Mouse (Mus musculus) right cerebral cortex, adult 18-20 months (tissue): ENCODE results near the gene Fosb.

Experiments used
- DNase-seq: peaks from one replicate; pipeline ENCODE4 v3.0.0; 2022; ENCODE audit warnings: mixed read lengths

Fosb gene

DNA sequence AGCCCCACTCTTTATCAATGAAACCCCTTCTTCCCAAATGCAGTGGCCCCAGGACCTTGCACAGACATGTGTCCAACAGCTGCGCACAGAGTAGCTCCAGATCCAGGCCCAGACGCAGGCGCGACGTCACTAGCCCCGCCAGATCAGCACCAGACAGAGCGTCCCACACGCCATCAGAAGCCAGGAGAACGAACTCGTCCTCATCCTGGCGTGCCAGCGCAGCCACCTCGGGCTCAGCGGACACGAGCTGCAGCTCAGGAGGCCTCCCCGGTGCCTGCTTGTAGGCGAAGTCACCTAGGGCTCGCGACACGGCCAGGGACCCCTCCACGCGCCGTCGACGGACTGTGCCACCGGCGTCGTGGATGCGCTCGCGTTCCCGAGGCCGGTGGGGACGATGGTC lies 30.8 kb downstream of the Fosb start:
- no peak for DNase-seq

DNA sequence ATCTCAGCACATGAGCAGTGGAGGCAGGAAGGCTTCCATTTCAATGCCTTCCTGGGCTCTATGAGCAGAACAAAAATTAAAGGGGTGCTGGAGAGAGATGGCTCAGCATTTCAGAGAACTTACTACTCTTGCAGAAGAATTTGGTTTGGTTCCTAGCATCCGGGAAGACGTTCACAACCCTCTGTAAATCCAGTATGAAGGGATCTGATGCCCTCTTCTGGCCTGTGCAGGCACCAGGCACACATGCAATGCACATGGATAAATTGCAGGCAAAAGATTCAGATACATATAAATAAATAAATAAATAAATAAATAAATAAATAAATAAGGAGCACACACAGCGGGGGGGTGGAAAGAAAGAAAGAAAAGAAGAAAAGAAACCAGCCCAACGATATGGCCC lies 33.6 kb downstream of the Fosb start:
- DNase-seq: no peak

DNA sequence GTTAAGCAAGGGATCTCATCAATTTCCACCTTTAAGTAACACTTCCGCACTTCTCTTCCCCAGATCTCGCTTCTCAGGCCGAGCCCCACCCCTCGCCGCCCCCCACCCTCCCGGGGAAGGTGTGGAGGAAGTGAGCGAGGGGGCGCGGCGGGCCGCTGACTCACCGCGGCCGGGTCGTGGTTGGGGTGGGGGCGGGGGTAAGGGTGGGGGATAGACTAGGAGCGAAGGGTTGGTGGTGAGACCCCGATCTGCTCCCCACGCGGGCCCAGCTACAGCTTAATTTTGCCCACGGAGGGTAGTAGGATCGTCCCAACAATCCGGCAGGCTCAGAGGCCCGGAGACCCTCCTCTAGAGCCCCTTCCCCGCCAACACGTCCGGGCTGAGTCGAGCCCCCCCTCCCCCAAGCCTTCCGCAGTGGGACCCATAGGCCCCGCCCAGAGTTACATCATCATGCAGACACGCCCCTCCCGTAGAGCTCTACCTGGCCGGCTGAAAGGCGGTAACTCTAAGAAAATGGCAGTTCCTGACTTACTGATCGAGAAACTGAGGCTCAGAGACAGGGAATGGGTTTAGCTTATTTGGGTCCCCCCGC lies 37.6 kb downstream of the Fosb start:
- peak; percentile 40 for DNase-seq

DNA sequence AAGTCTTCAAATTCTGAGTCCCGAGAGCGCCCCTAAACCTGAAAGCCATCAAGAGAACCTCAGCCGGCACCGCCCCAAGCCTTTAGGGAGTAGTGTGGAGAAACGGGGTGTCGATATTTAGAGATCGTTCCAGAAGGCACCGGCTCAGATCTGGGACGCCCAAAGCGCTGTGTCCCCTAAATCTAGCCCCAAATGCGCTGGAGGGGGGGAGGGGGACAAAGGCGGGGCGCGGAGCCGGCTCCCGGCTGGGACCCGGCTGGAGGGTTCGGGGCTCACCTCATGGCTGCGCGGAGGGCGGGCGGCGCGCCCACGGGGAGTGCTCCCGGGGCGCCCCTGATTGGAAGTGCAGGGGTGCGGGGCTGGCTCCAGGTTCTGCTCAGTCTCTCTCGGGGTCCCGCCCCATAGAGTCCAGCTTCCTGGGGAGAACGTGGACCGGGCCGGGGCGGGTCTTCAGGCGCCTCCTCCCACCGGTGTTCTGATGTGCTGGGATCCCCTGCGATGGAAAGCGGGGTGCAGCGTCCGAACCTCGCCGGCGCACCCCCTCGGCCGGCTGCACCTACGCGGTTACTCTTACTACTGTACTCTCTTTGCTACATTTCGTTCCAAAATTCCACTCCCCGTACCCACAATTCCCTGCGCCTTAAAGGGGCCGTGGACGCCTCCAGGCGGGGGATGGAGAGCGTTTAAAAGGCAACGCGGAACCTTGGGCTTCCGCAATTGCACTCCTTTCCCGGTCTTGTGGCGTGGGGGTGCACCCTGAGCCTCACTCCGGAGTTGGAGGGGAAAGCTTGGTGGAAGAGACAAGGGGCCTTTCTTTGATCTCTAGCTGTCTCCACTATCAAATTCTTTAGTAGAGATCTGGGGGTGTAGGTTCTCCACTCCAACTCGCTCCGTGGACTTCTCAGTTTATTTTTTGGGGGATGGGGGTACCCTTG lies 38.3 kb downstream of the Fosb start, which contains the start of gene Vasp:
Gene Vasp (minus strand): TSS at position 580 of the 935 bp plus-strand sequence.
- DNase-seq: peak; percentile 91

DNA sequence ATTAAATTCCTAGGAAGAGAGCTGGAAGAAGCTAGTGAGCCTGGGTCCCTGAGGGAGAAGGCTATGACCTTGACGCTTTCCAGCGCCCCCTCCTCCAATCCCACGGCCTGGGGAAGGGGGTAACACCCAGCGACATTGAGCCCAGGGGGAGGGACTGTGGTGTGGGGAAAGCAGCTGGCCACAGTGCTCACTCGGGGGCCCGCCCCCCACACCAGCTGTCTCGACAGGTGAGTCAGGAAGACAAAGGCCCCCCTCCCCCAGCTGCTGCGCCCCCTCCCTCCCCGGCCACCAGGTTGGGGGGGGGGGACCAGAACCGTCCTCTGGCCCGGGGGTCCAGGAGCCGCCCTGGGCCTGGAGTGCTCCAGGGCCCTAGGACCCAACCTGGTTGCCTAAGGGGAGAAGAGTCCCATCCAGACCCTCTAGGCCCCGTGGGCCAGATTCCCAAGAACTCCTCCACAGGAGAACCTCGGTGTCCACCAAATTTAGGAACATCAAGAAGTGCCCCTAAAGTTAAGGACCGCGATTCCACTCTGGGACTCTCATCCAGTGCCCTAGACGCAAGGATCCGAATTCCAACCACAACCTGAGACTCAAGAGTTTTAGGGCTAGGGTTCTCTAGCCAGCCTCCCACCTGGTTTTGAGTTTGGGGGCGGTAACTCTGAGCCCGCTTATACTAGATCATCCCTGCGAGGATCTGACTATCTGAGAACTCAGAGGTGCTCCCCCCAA lies 39.2 kb downstream of the Fosb start:
- DNase-seq: no peak

DNA sequence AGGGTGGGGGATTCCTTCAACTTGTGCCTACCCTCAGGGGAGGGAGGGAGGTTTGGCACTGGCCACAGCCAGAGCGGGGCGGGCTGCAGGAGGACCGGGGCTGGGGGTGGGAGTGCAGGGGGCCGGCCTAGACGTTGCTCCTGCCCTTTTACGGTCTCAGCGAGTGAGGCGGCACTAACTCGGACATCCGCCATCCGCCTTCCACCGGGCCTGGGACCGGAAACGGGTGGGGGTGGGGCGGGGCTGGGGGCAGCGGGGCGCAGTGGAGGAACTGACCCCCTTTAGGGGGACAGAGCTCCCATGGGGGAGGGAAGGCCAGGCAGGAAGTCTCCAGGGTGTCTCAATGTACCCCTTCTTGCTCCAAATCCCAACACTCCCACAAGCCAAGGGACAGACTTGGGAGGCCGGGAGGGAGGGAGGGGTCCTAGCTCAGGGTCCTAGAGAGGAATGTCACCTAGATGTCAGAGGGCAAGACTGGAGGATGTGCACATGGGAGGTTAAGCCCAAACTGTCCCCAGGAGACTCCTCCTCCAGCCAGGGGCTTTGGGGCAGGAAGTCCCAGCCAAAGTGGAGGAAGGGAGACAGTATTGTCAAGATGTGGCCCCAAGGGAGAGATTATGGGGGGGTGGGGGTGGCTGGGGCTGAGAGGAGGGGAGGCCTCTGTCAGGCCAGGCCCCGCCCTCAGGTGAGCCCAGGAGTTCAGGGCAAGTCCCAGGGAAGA lies 40.0 kb downstream of the Fosb start:
- DNase-seq: no peak

DNA sequence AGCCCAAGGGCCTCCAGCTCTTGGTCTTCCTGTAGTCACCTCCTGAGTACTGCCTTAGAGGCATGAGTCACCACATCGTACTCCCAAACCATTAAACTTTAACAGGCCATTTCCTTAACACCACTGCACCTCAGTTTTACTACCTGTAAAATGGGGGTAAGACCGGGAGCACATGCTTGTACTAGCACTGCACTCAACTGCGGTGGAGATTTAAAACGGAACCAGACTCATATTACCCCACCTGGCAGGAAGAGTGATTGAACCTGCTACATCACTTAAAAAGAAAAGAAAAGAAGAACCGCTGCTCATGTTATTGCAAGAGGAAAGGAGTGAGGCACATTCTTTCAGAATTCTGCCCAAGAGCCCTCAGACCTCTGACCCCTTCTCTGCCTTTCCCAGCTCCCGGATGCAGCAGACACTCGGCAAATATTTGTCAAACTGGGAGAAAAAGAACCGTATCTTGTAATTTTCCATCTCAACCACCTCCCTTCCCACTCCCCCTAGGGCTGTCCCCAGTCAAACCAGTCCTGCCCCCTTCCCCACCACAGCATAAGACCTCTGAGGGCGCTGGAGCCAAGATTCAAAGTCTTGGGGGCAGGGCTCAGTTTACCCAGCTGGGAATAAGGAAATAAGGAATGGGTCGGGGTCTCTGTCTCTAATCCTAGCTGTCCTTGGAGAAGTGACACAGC lies 40.7 kb downstream of the Fosb start:
- DNase-seq: no peak

DNA sequence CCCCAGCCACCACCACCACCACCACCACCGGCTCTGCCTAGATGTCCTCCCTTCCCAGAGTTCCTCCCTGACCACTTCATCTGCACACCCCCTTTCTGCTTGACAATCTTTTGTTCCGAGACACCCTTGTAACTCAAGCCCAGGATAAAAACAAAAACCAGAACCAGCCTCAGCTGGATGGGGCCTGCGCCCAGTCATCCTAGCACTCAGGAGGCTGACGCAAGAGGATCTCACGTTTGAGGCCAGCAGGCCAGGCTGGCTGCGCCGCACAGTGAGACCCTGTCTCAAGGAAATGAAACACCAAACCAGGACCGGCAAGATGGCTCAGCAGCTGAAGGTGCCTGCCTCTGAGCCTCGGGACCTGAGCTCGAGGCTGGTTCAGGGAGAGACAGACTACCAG lies 42.8 kb downstream of the Fosb start:
- DNase-seq: no peak

DNA sequence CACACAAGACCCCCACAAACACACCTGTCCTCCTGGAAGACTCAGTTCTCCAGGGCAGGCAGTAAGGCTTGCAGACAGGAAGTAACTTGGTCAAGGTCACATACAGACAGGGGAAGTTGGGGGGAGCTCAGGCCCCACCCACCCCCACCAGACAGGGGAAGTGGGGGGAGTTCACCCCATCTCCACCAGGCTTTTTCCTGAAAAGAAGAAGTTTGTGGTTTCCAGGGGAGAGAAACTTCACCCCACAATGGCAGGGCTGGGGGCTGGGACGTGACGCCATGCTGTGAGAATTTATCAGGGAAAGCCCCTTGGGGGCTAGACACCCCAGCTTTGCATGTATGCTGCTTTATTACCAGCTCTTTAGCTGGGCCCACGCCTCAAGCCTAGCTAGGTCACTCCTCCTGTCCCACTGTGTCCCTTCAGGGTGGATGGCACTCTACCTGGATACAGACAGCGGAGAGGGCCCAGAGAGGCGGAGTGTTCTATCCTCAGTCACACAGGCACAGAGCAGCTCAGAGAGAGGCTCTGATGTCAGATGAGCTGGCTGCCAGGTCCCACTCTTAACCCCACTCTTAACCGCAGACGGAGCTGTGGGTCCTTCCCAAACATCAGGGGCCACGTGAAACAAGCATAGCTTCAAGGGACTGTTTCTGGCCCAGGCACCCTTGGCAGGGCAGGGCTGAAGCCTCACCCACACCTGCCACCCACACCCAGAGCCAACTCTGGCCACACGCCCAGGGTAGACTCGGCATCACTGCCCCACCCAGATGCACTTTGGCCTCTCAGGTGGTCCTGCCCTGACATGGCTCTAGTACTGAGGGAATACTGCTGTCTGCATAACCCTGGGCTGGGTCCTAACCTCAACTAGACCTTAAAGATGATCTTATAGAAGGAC lies 43.7 kb downstream of the Fosb start:
- DNase-seq: no peak

DNA sequence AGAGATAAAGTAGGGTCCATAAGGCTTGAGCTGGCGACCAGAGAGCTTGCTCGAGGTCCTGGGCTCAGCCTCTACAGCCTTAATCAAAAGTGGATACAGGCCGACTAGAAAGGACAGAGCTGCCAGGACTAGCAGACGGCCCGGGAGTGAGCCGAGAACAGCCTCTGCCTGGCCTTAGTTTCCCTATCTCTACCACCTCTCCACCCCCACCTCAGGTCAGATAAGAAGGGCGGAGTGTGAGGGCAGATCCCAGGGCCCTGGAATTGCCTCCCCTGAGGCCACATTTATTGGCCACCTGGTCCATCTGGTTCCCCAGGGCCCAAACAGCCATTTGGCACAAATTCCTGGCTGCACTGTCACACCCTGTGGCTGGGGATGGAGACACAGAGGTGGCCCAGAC lies 44.7 kb downstream of the Fosb start:
- no peak for DNase-seq

DNA sequence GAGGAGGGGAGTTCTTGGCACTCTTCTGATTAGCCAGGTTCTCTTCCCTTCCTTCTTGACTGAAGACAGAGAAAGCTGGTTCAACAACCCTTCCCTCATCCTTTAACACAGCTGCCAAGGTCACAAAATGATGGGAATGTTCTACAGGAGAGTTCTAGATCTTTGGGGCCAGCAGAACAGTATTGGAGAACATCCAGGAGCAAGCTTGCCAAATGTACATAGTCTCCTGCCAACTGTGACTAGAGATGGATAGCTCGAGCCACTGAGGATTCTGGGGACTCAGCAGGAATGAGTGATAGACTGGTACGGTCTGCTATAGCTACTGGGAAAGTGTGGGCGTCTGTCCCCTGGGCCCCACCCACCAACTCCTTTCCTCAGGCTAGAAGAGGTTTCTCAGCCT lies 51.5 kb downstream of the Fosb start:
- no peak for DNase-seq

DNA sequence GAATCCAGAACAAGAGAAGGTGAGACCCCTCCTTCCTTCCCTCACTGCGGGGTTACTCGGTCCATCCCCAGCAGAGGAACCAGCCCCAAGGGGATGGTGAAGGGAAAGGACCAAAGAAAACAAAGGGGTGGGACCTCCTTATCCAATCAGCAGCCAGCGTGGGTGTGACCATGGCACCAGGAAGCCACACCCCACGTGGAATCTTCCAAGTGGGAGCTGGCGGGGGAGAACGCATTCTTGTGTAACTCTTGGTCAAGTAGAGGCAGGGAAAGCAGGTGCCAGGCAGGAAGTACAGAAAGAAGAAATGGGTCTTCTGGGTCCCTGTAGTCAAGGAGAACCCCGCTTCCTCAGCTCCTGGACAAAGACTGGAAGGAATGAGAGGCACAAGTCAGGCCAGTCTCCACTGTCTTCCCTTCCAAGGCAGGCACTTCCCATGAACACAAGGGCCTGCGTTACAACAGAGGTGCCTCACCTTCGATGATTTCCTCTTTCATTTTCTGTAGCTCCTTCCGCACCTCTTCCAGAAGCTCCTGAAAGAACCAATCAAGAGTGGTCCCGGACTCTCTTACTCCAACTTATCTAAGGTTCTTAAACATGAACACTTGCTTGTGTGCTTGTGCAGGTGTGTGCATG lies 52.3 kb downstream of the Fosb start:
- DNase-seq: peak; percentile 70

DNA sequence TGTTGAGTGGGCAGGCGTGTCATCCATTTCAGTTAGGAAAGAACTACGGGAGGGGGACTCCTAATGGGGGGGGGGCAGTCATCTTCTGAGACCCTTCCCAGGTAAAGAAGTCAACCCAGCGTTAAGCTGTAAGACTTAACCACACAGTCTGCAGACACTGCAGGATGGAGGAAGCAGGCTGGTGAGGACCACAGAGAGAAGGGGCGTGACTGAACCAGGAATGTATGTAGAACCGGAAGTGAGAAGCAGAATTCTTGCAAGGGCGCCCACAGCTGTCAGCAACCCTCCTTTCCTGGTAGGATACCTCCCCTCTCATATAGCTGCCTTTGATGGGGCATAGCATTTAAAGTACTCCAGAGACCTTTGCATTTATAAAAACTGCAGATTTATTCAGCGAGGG lies 53.3 kb downstream of the Fosb start:
- DNase-seq: no peak

DNA sequence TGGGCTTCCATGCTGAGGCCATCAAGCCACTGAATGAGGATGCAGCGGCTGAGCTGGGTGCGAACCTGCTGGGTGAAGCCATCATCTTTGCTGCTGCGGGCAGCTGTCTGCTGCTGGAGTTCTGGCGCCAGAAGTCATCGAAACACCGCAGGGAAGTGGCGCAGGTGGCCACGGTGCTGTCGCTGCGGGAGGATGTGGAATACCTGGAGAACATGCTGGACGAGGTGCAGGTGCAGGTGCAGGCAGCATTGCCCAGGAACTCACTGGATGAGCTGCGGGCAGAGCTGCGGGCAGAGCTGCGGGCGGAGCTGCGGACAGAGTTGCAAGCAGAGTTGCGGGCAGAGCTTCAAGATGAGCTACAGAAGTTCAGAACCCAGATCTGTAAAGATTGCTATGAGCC lies 54.5 kb downstream of the Fosb start:
- no peak for DNase-seq

DNA sequence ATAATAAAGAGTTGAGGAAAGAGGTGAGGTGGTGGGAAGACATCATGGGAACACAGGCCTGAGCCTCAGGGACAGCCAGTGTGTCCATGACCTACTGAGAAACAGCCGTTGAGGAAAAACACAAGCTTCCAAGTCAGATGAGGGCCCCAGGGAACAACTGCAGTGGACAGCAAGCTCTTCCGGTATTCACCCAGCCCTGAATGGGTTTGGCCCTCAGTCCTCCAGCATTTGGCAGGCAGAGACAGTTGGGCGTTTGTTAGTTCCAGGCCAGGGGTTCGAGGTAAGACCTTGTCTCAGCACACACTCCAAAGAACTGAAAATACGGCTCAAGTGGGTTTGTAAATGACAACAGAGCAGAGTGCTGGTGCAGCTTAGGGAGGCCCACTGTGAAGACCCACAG lies 56.4 kb downstream of the Fosb start:
- no peak for DNase-seq
